Mouse (Mus musculus): Measurements from ENCODE around the gene Tra2b.

- TF ChIP-seq CTCF (IDR thresholded peaks at IDR 0.05; ENCODE audit: low read depth) (no peak), EP300 (optimal IDR thresholded peaks at IDR 0.05) (no peak)
Observed at GRCm38 (mm10) chr16:22200476-22200875, 65.3 kb downstream of the Tra2b start.

All from stomach, postnatal 0 days (tissue).